Mouse (Mus musculus) bone marrow macrophage, adult 2 months (primary cell): ENCODE measurements around the gene Ahcy.

Experiments used
- CTCF ChIP-seq: IDR thresholded peaks from 2 replicates; pipeline ENCODE4 v1.5.1; 2012; ENCODE audit warnings: low read depth, mild to moderate bottlenecking, low read length, moderate library complexity
- POLR2A ChIP-seq: IDR thresholded peaks from 2 replicates; pipeline ENCODE4 v1.6.1; 2012; ENCODE audit warnings: mild to moderate bottlenecking, low read depth, low read length, borderline replicate concordance

DNA sequence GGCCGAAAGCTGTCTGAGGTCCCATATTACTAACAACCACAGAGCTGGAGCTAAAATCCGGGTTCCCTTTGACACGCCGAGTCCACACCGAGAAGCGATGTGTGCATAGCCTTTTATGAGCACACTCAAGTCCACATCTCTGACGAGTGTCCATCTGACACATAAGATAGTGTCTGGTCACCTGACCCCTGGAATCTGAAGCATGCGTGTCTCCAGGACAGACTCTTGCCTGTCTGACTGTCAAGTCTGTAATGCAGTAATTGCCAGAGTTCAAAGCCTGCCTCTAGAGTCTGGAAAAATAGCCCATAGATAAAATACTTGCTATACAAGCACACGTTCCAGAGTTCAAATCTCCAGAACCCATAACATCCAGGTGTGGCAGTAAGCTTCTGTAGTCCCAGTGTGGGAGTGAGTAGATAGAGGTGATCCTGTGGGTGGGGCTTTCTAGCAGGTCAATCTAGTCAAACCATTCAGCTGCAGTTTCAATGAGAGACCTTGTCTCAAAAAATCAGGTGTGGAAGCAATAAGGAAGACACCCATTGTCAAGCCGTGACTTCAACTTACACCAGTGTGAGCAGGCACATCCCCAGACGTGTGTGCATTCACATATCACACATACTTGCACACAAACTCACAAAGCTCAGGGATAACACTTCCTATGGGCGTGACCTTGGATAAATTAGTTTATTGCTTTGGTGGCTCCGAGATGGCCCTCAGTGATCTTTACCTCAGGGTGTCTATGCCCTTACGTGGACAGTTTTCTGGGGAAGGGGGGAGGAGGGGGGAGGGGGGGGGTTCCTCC lies 25.9 kb upstream of the Ahcy start:
- no peak for TF ChIP-seq CTCF
- no peak for TF ChIP-seq POLR2A
